Mouse (Mus musculus): Measurements from ENCODE around the gene Cuedc1.

Gene Cuedc1

DNA sequence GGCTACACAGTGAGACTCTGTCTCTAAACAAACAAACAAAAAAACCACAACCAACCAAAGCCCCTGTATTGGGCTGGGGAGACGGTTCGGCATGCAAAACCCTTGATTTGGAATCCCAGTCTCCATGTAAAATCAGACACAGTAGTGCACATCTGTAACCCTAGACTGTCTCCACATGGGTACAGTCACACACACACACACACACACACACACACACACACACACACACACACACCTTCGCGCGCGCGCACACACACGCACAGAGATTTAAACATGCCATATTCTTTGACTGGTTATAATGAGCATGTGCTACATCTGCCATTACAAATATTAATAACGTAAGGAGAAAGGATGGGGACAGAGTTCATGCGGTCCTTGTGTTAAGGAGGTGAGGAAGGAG is 142.4 kb downstream of the Cuedc1 start:
- no peak for DNase-seq (ENCODE audit: low read depth, low spot score)

DNA sequence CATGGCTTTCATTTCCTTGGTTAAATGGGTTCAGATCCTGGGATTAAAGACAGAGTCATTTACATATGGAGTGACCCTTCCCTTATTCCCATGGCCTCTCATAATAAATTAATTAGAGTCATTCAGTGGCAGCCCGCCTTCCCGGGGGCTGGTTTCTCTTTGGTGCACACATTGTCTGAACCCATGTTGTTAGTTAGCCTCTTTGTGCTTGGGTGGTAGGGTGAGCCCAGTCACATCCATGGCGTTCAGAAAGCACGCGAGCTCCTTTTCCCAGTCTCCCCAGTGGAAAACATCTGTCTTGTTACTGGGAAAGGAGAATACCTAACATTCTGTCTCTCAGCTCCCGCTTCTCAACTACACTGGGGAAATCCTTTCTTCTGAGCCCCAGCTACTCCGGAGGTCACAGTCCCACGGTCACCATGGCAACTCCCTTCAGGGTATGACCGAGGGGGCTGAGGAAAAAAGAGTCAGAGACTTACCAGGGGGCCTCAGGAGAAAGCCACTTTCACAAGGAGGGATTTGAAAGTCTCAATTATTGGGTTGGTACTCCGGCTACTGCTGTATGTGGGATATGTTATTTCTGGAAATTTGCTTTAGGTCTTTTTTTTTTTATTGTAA is 143.0 kb downstream of the Cuedc1 start:
- no peak for DNase-seq (ENCODE audit: low read depth, low spot score)

DNA sequence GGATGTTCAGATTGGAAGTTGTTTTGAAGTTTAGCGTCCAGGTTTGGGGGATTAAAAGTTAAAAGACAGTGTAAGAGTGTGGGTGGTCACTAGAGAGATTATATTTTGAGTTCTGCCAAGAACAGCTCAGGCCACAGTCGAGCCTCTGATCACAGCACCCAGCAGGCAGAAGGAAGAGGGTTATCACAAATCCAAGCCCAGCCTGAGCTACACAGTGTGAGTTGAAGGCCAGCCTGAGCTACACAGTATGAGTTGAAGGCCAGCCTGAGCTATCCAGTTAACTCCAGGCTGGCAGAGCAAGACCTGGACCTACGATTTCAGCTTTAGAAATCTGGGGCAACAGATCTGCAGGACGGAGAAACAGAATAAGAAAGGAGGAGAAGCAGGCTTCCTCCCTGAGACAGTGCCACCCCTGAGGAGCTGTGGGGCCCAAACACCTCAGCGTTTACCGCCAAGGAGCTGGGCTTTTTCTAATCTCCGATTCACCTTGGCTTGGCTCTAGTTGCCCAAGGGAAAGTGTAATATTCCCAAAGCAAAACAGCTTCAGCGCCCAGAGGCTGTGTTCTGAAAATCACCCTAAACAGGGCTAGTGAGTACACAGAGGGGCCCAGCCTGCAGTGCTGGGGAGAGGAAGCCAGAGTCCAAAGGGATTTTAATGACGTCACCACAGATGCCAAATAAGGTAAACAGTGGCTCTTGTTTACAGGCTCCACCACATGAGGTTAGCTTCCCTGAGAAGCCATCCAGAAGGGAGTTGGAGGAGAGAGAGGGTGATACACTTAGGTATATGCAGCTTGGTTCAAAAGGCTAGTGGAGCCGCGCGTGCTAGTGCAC is 143.8 kb downstream of the Cuedc1 start:
- DNase-seq (ENCODE audit: low read depth, low spot score) = no peak
